Mouse (Mus musculus): ENCODE results near the gene Kdsr.

Kdsr gene

DNA sequence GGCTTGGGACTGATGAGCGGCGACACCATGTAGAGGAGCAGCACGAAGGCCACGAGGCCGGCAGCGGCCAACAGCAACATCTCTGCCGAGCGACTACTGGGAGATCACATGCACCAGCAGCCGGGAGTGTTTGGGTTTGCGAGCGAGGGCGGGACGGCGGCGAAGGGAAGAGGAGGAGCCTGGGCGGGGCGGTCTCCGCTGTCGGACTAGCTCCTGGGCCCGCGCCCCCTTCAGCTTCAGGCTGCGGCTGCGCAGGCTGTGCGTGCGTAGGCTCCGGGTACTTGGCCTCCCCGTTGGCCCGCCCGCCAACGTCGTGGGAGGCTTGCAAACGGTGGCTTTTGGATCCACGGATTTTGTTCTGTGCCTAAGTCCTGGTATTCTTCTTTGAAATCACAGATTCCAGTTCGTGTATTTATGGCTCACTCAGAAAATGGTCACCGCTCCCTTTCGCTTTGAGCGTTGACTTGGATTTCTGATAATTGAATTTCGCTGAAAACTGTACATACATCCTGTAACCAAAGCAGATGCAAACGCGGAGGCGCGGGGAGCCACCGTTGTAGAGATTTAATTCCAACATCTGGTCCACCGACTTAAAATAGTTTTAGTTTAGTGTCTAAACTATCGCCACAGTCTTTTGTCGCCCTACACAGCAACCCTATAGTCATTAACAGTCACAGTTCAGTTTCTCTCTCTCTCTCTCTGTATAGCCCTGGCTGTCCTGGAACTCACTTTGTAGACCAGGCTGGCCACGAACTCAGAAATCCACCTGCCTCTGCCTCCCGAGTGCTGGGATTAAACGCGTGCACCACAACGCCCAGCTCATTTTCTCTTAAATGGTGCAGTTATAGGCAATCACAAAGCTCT, at the start of gene Kdsr:
TSS of gene Kdsr (minus strand) at position 156 of the 864 bp plus-strand sequence.
- DNase-seq (ENCODE audit: low spot score in 2 of 2): peak; percentile 91 to 94

DNA sequence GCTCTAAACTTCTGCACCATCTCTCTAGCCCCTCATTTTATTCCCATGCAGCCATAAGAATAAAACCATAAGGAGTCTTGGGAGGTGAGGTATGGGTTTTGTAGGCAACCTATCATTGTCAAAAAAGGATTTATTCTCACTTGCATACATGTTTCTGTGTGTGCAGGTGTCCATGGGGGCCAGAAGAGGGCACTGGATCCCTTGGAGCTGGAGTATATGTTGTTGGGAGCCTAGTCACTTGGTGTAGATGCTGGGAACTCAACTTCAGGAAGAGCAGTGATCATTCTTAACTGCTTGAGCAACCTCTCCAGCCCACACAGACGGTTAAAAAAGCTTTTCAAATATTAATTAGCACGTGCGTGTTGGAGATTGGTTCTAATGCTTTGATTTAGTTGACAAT, 40.4 kb upstream of the Kdsr start:
- no peak for DNase-seq (ENCODE audit: low spot score in 2 of 2)

DNA sequence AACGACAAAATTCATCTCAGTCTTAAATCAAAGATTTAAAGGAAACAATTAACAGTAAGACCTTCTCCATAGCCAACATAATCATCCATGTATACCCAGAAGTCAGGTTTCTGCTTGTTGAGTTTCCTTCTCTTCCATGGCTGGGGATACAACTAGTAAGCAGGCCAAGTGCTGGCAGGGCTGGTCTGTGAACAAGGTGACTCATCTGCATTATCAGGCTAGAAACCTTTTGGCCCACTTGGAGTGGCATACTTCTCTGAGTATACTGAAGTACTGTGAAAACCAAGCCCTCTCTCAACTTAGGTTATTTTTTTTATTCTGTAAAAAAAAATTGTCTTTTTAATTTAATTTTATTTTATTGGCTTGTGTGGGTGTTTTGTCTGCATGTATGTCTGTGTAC, 39.9 kb upstream of the Kdsr start:
- no peak for DNase-seq (ENCODE audit: low spot score in 2 of 2)

DNA sequence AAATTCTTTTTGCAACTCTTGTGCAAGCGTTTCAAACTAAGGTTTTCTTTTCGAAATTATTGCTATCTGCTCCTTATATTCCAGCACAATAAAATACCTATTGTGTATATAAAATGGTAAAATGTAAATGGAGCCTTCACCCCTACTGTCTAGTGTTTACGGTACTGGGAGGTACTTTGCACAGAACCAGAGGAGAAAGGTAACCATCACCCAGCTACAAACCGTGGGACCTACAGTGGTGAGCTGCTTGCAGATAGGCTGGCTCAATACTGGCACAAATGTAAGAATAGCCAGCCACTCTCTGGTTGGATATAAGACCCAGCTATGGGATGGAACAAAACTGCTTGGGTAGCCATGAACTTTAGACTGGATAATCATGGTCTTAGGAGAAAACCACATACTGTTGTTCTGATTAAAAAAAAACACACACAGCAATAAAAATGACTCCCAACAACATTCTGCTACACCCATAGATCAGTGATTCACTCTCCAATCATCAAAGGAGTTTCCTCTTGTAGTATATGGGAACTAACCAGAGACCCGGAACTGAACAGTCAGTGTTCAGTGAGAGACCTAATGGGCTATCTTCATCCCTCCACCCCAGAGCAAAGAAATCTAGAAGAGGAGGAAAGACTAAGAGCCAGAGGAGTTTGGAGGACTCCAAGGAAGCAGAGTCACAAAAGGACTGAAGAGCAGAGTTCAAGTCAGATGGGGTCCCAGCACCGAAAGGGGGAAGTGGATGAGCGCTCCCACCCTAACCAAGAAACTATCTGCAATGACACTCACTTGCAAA, 37.7 kb upstream of the Kdsr start:
- DNase-seq (ENCODE audit: low spot score in 2 of 2): no peak

DNA sequence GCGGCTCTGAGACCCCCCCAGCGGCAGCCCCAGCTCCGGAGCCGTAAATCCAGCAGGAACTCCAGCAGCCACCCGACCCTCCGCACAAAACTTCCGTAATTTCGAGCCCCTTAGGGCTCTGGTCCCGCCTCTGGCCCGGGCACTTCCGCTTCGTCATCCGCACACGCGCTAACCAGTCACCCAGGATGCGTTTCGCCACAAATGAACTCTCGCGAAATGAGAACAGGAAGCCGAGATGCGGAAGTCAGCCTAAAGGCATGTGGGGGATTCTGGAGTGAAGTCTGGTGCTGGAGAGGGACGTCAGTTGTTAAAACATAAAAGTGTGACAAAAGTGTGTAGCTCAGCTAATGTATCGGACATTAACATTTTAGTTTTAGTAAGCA, 37.0 kb upstream of the Kdsr start, which contains the start of gene Vps4b:
TSS of gene Vps4b (minus strand) at position 187 of the 383 bp plus-strand sequence.
- DNase-seq (ENCODE audit: low spot score in 2 of 2): peak; percentile 89 to 92

DNA sequence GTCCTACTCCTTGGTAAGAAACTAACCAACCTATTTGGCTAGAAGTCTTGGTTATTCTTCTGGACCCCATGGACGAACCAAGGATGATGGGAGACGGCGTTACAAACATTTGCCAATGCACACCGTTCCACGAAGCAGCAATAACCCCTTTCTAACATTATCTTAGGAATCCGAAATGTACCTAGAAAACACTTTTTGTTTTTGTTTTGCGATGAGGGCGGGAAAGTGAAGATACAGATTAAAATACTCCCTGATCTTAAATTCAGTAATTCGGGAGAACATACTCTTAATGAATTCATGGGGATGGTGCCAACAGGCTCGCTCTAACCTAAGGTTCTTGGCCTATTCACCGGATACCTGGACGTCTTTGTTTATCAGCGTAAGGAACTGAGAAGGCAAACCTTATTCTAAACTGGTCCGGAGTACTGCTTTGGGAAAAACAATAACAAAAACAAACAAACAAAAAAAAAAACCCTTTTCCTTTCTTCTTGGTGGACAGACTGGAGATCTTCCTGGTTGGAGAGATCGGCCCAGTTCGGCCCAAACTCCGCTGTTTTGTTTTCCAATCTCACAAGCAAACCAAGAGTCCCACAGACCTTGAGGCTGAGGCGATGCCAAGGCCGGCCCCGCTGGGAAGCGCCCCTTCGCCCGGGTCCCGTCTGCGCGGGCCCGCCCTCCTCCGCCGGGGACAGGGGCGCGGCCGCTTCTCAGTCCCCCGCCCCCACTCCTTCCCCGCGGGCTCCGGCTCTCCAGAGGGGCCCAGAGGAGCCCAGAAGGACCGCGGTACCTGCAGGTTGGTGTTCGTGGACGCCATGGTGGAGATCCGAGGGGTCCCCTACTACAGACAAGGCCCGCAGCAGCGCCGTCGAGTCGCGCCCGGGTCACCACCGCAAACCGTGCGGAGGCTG, 36.4 kb upstream of the Kdsr start:
- DNase-seq (ENCODE audit: low spot score in 2 of 2): no peak

DNA sequence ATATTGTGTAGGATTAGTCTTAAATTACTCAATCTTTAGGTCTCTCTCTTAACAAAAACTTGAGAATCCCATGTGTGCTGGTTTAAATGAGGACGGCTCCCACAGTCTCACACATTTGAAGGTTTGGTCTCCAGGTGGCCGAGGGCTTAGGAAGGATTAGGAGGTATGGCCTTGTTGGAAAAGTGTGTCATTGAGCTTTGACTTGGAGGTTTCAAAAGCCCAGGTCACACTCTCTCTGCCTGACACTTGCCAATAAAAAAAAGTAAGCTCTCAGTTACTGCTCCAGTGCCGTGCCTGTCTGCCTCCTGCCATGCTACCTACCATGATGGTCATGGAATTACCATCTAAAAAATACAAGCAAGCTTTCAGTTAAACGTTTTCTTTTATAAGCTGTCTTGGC, 15.4 kb upstream of the Kdsr start:
- DNase-seq (ENCODE audit: low spot score in 2 of 2): no peak

DNA sequence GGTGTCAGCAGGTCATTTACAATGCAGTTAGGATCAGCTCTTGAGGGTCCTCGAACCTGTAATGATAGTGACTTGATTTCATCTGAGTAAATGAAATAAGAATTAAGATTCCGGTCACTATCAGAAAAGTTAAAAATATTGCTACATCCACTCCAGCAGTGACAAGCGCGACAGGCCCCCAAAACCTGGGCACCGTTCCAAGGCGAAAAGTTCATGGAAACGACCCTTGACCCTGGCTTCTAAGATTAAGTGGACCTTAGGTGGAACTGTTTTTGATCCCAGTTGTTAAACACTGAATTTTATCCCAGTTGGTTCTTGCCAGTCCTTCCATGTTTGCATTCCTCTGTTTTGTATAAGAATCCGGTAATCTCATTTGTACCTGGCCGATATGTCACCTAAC, 14.6 kb upstream of the Kdsr start:
- DNase-seq (ENCODE audit: low spot score in 2 of 2): no peak

DNA sequence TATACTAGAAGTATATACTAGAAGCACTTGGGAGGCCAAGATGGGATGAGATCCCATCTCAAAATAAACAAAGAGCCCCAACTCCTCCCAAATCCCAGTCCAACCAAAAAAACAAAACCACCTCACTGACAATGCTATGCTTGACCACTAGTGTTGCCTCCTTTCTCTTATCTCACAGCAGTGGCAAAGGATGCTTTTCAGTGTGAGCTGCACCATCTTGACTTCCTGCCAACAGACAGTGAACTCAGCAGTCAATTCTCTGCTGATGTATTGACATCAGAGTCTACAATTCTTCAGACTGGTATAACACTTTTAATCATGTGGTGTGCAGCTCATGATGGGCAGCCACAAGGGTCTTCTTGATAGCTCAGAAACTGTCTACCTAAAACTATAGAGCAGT, 9.2 kb upstream of the Kdsr start:
- no peak for DNase-seq (ENCODE audit: low spot score in 2 of 2)

DNA sequence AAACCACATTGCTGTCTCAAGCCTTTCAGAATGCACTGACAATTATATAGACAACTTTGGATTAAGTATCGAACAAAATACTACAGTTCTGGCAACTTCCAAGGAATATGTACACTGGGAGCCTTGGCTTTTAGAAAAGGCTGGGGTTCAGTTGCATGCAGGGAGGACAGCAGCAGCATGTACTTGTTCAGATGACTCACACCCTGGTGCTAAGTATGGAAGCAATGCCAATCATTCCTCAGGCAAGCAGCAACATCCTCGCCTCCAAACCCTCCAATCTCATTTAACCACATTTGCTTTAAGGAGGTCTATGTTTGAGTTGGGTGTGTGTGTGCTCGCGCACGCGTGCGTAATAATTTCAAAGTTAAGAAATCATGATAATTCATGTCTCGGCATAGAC, 6.2 kb upstream of the Kdsr start:
- no peak for DNase-seq (ENCODE audit: low spot score in 2 of 2)

DNA sequence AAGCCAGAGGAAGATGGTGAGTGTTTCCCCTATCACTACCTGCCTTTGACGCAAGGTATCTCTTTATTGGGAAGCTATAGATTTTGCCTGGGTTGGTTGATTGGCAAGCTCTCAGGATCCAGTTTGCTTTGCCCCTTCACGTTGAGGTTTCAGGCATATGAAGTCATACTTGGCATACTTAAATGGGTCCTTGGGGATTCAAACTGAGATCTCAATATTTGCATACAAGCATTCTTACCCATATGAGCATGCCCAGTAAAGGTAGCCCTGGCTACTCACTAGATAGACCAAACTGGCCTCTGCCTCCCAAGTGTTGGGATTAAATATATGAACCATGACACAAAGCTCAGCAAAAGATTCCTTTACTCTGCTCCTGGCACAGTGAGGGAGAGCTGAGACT, 5.3 kb upstream of the Kdsr start:
- no peak for DNase-seq (ENCODE audit: low spot score in 2 of 2)

DNA sequence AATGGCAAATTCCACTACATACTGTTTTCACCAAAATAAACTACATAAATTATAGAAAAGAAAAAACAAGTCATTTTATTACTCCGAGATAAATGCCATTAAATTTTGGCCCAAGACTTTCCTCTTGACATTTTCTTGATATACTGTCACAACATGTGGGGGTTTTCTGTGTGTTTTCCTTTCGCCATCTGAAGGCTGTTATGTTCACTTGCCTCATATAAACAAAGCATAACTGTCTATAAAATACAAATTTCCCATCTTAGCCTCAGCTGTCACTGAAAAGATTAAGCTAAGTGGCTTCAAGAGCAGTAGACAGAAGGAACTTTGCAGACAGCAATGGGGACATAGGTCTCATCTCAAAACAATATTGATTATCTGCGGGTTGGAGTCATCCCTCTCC, 4.8 kb upstream of the Kdsr start:
- DNase-seq (ENCODE audit: low spot score in 2 of 2): no peak

DNA sequence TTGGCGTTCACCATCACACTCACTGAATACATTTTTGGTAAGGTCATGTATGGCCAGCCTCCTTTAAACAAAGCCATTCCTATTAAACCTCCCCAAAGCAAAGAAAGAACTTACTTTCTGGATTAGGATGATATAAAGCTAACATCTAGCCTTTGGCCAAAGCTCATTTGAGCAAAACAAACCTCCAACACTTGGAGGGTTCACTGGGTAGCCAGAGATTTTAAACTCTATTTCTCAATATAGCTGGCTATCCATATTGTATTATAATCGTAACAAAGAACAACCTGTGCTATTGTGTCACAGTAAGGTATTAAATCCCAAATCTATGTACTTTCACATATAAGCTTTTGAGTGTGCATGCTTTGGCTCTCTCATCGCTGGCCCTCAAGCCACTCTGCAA, 1.2 kb upstream of the Kdsr start:
- no peak for DNase-seq (ENCODE audit: low spot score in 2 of 2)

DNA sequence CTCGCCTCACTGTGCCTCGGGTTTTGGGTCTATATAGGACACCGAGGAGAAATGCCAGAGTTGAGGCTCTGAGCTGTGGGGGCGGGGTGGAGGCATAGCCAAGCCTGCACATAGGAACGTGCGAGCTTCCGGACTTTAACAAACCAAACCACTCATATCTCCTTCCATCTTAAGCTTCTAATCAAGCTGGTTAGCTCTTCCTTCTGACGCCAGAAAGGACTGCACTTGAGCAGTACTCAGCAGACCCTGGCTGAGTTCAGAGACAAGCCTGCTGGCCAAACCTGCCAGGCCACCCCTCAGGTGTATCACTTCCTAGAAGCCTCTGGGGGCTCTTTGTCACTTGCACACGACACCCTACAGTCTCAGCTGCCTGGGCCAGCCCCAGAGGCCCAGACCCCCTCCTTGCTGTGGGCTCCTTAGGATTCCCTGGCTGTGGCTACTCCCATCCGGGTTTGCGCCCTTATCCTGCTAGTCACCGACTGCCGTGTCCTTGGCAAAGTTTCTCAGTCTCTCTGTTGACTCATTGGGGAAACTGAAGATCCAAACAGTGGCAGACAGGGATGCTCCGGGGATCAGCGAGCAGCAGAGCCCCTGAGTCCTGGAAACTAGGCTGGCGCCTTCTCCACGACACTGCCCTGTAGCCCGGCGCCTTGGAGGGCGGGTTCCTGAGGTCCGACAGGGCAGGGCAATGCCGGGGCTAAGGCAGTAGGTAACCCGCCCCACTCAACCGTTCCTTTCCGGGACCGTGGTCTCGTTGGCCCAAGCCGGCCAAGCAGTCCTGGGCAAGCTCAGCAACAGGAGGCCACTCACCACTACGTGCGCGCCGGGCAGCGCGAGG, 574 bp downstream of the Kdsr start:
- peak; percentile 25 to 29 for DNase-seq (ENCODE audit: low spot score in 2 of 2)

DNA sequence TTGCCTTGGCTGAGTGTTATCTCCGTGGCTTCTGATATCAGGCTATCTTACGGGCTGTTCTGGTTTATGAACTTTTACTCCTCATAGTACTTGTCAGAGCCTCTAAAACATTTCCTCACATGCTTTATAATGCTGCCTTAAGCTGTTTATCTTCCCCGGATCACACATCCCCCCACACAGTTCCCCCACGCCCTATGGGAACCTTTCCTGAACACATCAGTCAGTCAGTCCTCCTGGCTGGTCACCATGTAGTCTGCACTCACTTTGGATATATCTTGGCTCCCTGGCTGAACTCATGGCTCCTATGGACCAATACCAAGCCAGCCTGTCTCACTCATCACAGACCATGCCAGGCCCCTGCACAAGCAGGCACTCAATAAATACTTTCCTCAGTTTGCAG, 2.9 kb downstream of the Kdsr start:
- no peak for DNase-seq (ENCODE audit: low spot score in 2 of 2)

DNA sequence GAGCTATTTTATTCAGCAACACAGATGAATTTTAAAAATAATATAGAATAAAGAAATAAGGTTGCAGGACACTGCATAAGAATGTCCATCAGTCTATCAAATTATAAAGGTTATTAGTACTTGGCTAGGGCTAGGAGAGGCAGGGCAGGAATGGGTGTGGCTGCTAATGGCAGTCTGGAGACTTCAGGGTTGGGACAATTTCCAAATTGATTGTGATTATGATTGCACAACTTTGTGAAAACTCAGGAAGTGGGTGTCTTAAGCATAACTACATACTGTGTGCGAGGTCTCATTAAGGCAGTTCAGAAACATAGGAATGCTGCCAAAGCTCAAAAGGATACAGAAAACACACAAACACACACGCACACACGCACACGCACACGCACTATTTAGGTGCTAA, 7.5 kb downstream of the Kdsr start:
- DNase-seq (ENCODE audit: low spot score in 2 of 2): no peak

DNA sequence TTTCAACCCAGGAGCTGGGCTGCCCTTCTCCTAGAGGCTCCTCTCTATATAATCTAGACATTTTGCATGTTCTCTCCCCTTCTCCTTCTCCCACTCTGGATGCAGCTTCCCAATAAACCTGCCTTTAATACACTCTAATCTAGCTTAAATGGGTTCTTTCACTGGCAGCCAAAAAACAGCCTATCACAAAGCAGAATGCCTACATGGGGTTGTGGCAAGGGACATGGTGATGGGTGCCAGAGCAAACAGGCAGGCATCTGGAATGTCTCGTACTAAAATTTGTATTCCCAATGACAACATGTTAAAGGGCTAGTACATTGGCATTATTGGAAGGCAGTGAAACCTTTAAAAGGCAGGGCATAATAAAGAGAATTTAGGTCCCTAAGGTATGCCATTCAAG, 8.9 kb downstream of the Kdsr start:
- DNase-seq (ENCODE audit: low spot score in 2 of 2): no peak

DNA sequence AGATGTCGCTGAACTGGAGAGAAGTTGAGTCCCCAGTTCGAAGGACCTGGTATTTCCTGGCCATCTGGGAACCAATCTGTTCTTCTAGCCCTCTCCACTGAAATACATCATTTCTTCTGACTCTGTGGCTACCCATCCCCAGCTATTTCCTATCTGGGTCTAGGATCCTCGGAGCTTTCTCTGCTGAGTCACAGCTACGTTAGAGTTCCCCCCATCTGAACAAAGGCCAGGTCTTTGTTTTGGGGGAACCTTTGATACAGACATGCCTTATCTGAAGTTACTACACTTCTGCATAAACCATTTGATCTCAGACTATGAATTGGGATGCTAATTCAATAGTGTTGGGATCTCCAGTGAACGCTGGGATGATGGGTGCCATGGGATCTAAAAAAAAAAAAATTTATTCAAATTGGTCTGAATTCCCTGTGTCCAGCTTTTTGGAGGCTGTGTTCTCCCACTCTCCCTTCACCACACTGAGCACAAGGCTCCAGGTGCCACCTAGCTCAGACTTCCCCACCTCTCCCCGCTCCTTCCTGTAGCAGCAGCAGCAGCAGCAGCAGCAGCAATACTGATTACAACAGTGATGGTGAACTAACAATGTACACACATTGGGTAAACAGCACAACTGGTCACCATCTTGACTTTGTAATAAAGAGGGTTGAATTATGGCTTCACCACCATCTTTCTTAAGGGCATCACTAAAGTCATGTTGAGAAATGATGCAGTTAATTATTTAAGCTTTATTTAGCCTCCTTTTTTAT, 10.8 kb downstream of the Kdsr start:
- DNase-seq (ENCODE audit: low spot score in 2 of 2): no peak

DNA sequence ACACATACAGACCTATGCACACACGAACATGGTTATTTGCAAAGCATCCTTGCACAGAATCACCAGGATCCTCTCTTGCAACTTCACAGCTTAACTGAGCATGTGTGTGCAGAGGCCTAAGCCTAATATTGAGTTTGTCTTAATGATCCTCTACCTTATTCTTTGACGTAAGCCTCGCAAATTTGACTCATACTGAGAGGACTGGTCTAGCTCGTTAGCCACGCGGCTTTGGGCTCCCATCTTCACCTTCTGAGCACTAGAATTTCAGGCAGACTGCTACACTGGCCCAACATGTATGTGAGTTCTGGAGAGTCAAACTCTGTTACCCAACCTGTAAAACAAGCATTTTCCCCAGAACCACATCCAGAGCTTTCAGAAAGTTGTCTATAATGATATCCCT, 16.5 kb downstream of the Kdsr start:
- no peak for DNase-seq (ENCODE audit: low spot score in 2 of 2)

DNA sequence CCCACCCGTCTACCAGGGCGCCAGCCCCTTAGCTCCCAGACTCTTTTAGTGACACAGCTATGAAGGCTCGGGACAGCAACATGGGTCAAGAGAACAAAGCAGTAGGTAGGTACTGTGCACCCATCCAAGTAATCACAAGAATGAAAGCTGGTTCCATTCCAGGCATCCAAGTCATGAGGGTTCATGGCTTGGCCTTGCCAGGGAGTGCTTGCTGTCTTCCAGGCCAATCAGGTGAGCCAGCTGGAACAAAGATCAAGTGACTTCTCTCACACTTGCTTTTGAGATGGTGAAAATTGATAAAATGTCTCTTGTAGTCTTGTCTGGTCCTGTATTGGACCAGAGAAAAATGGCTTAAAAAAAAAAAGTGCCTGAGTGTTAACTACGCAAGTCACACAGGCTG, 18.8 kb downstream of the Kdsr start:
- DNase-seq (ENCODE audit: low spot score in 2 of 2): no peak
